Mouse (Mus musculus) megakaryocyte-erythroid progenitor cell, adult 5-6 weeks (primary cell): ENCODE results near the gene Ap3m1. TPM values are rescaled to one million over a fixed set of nuclear protein-coding genes. Genes with fewer than 3 reads are reported as not detected.
A peak's percentile ranks its signal among the peaks of the same experiment; 100 is the strongest.

Source experiments
- ATAC-seq: replicated peaks from 2 replicates; pipeline ENCODE4 v1.8.0; 2016; ENCODE audit warnings: mild to moderate bottlenecking, inconsistent platforms; ENCODE audit not compliant: severe bottlenecking, poor library complexity, low FRiP score, low TSS enrichment
- total RNA-seq, 2 experiments: library from RNA; stranded (forward) in 1 of 2; stranded (reverse) in 1 of 2; fragments of 200-1000, 215-1000 nt in 1 of 2; fragments of >200 nt in 1 of 2; fragmentation: Nextera tagmentation in 1 of 2; gene quantifications; 2 replicates each; pipeline ENCODE4 v1.2.3; 2014 to 2017

Ap3m1 gene
- total RNA-seq, 2 experiments from 2014 or later = 35.0 to 35.5 TPM

DNA sequence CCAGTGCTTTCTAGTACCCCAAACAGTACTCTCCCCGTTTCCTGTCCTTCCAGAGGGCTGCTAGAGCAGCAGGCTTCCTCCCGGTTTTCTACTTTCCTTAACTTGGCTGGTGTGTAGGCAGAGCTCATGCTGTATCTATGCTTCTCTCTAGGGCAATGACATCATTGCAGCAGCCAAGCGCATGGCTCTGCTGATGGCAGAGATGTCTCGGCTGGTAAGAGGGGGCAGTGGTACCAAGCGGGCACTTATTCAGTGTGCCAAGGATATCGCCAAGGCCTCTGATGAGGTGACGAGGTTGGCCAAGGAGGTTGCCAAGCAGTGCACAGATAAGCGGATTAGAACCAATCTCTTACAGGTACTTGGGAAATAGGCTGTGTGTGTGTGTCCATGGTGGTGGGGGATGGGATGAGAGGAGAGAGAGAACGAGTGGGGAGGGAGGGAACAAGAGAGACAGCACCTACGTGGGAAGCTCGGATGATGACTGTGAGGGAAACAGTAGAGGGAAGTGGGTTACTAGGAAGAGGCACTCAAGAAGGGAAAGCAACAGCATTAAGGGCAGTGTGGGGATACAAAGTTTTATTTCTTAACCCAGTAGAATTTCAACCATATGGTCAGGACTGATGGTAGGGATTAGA is 23.2 kb downstream of the Ap3m1 start:
- ATAC-seq = no peak

DNA sequence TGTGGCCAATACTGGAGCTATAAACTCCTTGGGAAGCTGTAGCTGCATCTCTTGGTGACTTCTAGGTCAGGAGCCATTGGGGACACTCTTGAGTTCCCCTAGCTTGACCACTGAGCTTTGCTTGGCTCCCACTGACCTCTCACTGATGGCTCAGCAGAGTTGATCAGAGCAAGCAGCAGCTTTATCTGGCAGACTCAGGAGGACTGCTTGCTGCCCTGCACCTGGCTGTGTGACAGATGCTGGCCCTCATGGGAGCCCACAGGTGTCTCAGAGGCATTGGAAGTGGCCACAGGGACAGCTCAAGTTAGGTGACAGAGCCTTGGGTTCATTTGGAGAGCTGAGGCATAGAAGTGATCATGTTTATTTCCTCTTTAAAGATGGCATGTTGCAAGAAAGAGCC is 24.8 kb downstream of the Ap3m1 start:
- ATAC-seq = no peak

GRCm38 (mm10) chr14:21020435-21020834 is 31.9 kb downstream of the Ap3m1 start:
- ATAC-seq = no peak

DNA sequence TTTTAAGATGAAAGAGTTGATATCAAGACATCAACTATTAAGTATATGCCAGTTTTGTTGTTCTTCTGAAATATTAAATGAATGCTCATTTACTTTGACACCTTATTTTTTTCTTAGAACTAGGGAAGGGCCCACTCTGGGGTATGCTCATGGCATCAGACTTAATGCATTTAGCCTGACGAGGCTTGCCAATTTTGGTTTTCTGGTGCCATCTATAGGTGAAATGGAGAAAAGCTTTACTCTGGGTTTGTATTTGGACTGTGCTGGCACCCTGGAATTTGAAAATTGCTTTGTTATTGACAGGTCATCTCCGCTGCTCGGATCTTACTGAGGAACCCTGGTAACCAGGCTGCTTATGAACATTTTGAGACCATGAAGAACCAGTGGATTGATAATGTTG is 33.3 kb downstream of the Ap3m1 start:
- ATAC-seq = peak; percentile 73; the same call in 1 of the 2 replicates

GRCm38 (mm10) chr14:21017871-21018270 is 34.4 kb downstream of the Ap3m1 start:
- no peak for ATAC-seq

- no peak for ATAC-seq
These were observed 38.4 kb downstream of the Ap3m1 start for GRCm38 (mm10) chr14:21013800-21014334.

DNA sequence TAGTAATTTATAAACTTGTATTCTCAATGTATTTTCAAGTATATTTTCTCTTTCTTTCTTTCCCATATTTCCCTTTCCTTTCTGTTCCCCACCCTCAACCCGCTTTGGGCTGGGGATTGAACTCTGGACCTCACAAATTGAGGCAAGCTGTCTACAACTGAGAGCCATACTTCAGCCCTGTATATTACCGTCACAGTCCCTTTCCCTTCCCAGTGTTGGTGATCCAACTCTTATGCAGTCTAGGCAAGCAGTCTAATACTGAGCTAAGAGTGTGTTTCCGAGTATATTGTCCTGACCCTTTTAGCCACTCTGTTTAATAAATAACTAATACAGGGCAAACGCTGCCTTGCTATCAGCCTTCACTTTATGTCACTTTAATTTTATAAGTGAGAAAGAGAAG is 52.7 kb downstream of the Ap3m1 start:
- no peak for ATAC-seq

DNA sequence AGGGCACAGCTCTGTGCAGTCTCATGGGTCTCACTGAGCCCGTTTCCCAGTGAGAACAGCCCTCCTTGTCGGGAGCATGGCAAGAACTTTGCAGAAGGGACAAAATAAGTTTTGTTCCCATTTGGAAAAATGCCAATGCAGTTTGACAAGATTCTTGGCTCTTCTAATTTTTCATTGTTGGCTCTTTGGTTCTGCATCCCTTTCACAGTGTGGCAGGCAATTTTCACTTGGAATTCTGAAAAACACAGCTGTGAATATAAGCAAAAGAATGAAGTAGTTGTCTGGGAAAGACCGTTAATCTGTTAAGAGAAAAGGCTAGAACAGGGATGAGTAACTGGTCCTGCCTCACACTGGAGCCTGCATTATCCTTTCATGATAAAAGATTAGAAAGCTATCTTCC is 54.8 kb downstream of the Ap3m1 start:
- no peak for ATAC-seq

DNA sequence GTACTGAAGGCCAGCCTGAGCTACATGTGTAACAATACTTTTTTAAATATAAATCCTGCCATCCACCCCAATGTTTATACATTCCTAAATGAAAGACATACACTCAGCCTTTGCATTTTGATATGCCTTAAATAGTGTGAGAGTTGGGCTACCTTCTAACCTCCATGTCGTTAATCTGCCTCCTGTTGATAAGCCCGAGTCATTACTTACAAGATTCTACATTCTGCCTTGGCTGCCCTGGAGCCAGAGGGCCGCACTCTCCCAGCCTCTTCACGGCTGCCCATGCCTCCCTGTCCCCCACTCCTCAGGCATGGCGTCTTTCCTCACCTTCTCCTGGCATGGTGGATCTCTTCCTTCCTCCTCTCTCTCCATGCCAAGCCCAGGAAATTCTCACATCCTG is 55.9 kb downstream of the Ap3m1 start:
- peak; percentile 71 for ATAC-seq

- peak; percentile 65 for ATAC-seq
These were observed 56.8 kb downstream of the Ap3m1 start for GRCm38 (mm10) chr14:20995497-20995896.

GRCm38 (mm10) chr14:20994475-20994874 is 57.8 kb downstream of the Ap3m1 start:
- no peak for ATAC-seq

- ATAC-seq = peak; percentile 70; the same call in 1 of the 2 replicates
These were observed 59.1 kb downstream of the Ap3m1 start for GRCm38 (mm10) chr14:20993067-20993691.

DNA sequence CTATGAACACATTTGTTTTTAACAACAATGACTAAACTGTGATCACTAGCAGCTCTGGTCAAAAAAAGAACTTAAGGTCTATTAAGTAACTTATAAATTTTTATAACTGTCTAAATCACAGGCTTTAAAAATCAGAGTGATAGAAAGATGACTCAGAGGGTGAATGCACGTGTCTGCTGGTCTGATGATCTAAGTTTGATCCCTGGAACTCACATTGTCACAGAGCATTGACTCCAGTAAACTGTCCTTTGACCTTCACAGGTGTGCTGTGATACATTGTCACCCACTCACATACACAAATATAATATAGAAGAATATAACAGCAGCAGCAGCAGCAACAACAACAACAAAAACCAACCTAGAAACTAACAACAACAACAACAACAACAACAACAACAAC is 60.8 kb downstream of the Ap3m1 start:
- no peak for ATAC-seq

DNA sequence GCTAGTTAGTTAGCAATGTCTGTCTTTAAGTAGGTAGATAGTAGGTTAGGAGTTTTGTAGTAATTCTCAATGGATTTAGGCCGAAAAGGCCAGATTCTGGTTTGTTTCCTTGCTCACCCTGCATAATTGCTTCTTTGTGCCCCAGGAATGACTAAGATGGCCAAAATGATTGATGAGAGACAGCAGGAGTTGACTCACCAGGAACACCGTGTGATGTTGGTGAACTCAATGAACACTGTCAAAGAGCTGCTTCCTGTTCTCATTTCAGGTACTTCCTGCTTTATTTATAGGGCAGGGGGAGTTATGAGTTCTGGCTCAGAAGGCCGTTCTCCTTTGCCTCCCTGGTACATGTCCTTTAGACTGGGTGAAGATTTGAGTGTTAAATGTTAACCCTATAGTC is 66.8 kb downstream of the Ap3m1 start:
- no peak for ATAC-seq

DNA sequence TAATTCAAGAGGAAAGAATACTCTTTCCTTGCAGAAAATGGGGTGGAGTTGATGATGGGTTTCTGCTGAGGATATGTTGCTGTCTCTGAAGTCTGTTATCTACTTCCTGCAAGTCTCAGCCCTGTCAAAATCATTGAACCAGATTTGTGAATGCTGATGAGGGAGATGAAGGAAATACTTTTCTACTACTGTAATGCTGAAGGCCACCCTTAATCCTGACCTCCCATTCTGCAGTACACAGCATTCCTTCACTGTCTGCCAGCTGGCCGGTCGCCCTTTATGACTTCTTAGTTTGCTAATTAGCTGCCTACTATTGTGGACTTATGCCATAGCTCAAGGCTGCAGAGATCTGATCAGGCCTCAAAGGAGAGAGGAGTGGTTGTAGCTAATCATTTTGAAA is 68.5 kb downstream of the Ap3m1 start:
- no peak for ATAC-seq

Other genes with a start within 250 kb of the Ap3m1 start
- not detected in 2 replicates for gene Plau, start 215.8 kb downstream of the Ap3m1 start, total RNA-seq (2014; fragmentation: Nextera tagmentation)
- 0.38 TPM in 1 of 2 replicates, not detected in the other for gene Plau, start 215.8 kb downstream of the Ap3m1 start, total RNA-seq (2017)
- 56.7 and 62.3 TPM in 2 replicates for gene Vcl, start 123.1 kb downstream of the Ap3m1 start, total RNA-seq (2014; fragmentation: Nextera tagmentation)
- gene Vcl, start 123.1 kb downstream of the Ap3m1 start, total RNA-seq (2017) = 55.2 and 63.7 TPM in 2 replicates
- gene Adk, start 66 bp upstream of the Ap3m1 start, total RNA-seq (2014; fragmentation: Nextera tagmentation) = 122 and 138 TPM in 2 replicates
- gene Adk, start 66 bp upstream of the Ap3m1 start, total RNA-seq (2017) = 168 and 190 TPM in 2 replicates